Mouse (Mus musculus): Measurements from ENCODE around the gene Cd200r2. TPM values are rescaled to one million over a fixed set of nuclear protein-coding genes. Genes with fewer than 3 reads are reported as not detected.
A peak's percentile ranks its signal among the peaks of the same experiment; 100 is the strongest.

The Cd200r2 gene
- polyA plus RNA-seq, 2 experiments, result not detected

DNA sequence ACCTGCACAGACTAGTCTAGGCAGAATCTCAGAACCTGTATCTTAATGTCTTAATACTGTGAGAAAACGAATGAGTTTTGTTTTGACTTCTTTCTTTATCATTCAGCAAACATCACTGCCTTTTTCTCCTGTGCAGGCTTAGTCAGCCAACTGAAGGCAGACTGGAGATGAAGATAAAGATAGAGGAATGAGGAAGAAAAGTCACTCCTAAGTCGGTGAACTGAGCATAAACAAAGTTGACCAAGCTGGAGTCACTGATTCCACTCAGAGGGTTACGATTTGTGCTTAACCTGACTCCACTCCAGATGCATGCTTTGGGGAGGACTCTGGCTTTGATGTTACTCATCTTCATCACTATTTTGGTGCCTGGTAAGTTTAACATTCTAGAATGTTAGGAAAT is 76.6 kb downstream of the Cd200r2 start, which contains the start of gene Cd200r3:
Cd200r3 (plus strand) TSS at position 211 of the 400 bp plus-strand sequence.
- TF ChIP-seq CTCF (IDR thresholded peaks at IDR 0.05; ENCODE audit: low read depth) (no peak), EP300 (IDR thresholded peaks at IDR 0.05; ENCODE audit: low read depth) (no peak)
- no peak for DNase-seq (ENCODE audit: low read depth in 3 of 3, low spot score in 3 of 3)
- no peak within 1 kb of the TSS for H3K4me2 ChIP-seq (ENCODE audit: low read depth)

DNA sequence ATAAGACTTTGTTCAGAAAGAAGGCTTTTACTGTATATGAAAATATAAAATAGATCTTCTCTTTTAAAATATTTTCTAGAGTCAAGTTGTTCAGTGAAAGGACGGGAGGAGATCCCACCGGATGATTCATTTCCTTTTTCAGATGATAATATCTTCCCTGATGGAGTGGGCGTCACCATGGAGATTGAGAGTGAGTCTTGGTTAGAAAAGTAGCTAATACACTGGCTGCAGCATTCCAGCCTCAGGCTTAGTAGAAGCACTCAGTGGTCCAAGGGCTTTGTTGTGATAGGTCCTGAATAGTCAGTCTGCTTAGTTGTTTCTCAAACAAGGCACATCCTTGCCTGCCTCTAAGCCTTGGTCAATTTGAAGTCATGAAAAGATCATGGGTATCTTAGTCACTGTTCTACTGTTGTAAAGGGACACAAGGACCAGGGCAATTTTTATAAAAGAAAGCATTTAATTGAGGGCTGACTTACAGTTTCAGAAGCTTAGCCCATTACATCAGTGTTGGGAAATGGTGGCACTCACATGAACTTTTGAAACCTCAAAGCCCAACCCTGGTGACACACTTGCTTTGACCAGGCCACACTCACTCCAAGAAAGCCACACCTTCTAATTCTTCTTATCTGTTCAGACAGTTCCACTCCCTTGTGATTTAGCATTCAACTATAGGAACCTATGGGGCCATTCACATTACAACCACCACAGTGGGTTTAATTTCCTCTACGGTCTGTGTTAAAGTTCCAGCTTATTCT is 84.6 kb downstream of the Cd200r2 start:
- no peak for TF ChIP-seq EP300 (IDR thresholded peaks at IDR 0.05; ENCODE audit: low read depth)
- TF ChIP-seq CTCF (IDR thresholded peaks at IDR 0.05; ENCODE audit: low read depth), result no peak
- peaks cover 3 to 4% of the 10 kb centered on the region in 2 experiments; a peak in 3 of 4 replicates for H3K4me1 ChIP-seq (replicated peaks; ENCODE audit: control insufficient read depth in 2 of 2, insufficient read depth in 2 of 2, low read length in 1 of 2)
- no peak overlapping the region for H3K27ac ChIP-seq
- H3K9me3 ChIP-seq (ENCODE audit: control insufficient read depth, low read length), result no peaks in the 10 kb centered on the region
- no peak for ATAC-seq (ENCODE audit: insufficient read depth)
- no peak overlapping the region for H3K4me2 ChIP-seq (ENCODE audit: low read depth)
- 25% methylated on average over 4 of the region's 4 CpGs for WGBS (ENCODE audit: insufficient replicate concordance)
- H3K9ac ChIP-seq (replicated peaks), result no peak overlapping the region
- no peaks in the 10 kb centered on the region for H3K27me3 ChIP-seq (ENCODE audit: control insufficient read depth, insufficient read depth, low read length)
- DNase-seq (ENCODE audit: low read depth in 3 of 3, low spot score in 3 of 3), result no peak
- H3K36me3 ChIP-seq (replicated peaks; ENCODE audit: control insufficient read depth, insufficient read depth, low read depth), result no peaks in the 10 kb centered on the region
- no peak overlapping the region for H3K4me3 ChIP-seq (ENCODE audit: insufficient read depth in 1 of 2, low read depth in 2 of 2, low read length in 2 of 2)

More for the DNA sequence above, 76.6 kb downstream of the Cd200r2 start, which contains the start of gene Cd200r3:
- H3K27ac ChIP-seq, result no peak within 1 kb of the TSS
- no peak within 1 kb of the TSS for H3K4me3 ChIP-seq (ENCODE audit: insufficient read depth in 1 of 2, low read depth in 2 of 2, low read length in 2 of 2)
- H3K27me3 ChIP-seq (ENCODE audit: control insufficient read depth, insufficient read depth, low read length), result no peaks in the 10 kb centered on the region
- H3K36me3 ChIP-seq (replicated peaks; ENCODE audit: control insufficient read depth, insufficient read depth, low read depth), result no peaks in the 10 kb centered on the region
- ATAC-seq (ENCODE audit: insufficient read depth), result no peak
- H3K9me3 ChIP-seq (ENCODE audit: control insufficient read depth, low read length), result no peaks in the 10 kb centered on the region
- WGBS (ENCODE audit: insufficient replicate concordance), result 13% methylated on average over 3 of the region's 3 CpGs
- H3K4me1 ChIP-seq (replicated peaks; ENCODE audit: control insufficient read depth in 2 of 2, insufficient read depth in 2 of 2, low read length in 1 of 2), result no peaks in the 10 kb centered on the region
- no peak within 1 kb of the TSS for H3K9ac ChIP-seq (replicated peaks)

DNA sequence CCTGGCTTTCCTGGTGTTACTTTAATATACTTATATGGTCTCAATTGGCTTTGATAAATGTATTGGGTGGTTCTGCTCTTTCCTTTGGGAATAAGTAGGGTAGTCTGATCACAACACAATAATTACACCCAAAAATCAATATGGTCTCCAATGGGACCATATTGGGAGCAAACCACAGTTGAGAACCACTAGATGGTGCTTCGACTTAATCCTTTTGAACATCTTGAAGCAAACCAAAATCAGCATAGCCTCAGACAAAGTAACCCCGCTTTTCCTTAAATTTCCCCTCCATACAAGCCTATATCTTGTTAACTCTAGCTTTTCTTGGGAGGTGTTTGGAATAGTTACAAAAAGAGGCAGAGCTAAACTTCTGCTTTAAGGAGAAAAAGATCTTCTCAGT is 95.4 kb downstream of the Cd200r2 start:
- ATAC-seq (ENCODE audit: insufficient read depth), result no peak
- DNase-seq (ENCODE audit: low read depth in 3 of 3, low spot score in 3 of 3), result no peak

DNA sequence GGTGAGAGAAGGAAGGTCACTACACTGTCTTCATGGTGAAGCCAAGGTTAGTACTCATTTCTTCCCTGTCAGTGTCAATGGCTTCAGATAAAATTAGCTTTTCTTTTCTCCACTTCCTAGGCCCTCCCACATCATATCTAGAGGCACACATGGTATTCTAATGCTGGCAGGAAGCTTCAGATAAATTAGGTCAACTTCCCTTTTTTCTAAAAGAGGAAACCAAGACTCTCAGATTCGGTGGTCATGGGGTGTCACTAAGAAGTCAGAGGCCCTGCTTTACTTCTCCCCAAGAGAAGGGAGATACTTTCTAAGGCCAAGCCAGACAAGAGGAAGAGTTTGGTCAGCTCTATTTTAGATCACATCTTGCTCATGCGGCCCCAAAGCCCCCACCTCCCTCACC is 95.9 kb downstream of the Cd200r2 start:
- Histone ChIP-seq H3K4me2 (ENCODE audit: low read depth) (no peak overlapping the region), H3K27ac (no peak overlapping the region), H3K9me3 (ENCODE audit: control insufficient read depth, low read length) (no peaks in the 10 kb centered on the region), H3K36me3 (replicated peaks; ENCODE audit: control insufficient read depth, insufficient read depth, low read depth) (no peaks in the 10 kb centered on the region), H3K4me1 (replicated peaks; ENCODE audit: control insufficient read depth in 2 of 2, insufficient read depth in 2 of 2, low read length in 1 of 2) (peaks cover 0 to 18% of the 10 kb centered on the region in 2 experiments; a peak in 2 of 4 replicates), H3K9ac (replicated peaks) (no peak overlapping the region), H3K27me3 (ENCODE audit: control insufficient read depth, insufficient read depth, low read length) (no peaks in the 10 kb centered on the region), H3K4me3 (ENCODE audit: insufficient read depth in 1 of 2, low read depth in 2 of 2, low read length in 2 of 2) (no peak overlapping the region)
- TF ChIP-seq CTCF (IDR thresholded peaks at IDR 0.05; ENCODE audit: low read depth) (no peak), EP300 (IDR thresholded peaks at IDR 0.05; ENCODE audit: low read depth) (peak; percentile 47)
- 12% methylated on average over 2 of the region's 2 CpGs for WGBS (ENCODE audit: insufficient replicate concordance)
- DNase-seq (ENCODE audit: low read depth in 3 of 3, low spot score in 3 of 3) (peak; percentile 14 to 39 (median 17)), ATAC-seq (ENCODE audit: insufficient read depth) (peak; percentile 48; the same call in 1 of the 2 replicates)

More for the DNA sequence above, 95.4 kb downstream of the Cd200r2 start:
- H3K4me3 ChIP-seq (ENCODE audit: insufficient read depth in 1 of 2, low read depth in 2 of 2, low read length in 2 of 2), result no peak overlapping the region
- 33% methylated on average over 2 of the region's 2 CpGs for WGBS (ENCODE audit: insufficient replicate concordance)
- TF ChIP-seq CTCF (IDR thresholded peaks at IDR 0.05; ENCODE audit: low read depth), result no peak
- no peak for TF ChIP-seq EP300 (IDR thresholded peaks at IDR 0.05; ENCODE audit: low read depth)
- H3K36me3 ChIP-seq (replicated peaks; ENCODE audit: control insufficient read depth, insufficient read depth, low read depth), result no peaks in the 10 kb centered on the region
- H3K9ac ChIP-seq (replicated peaks), result no peak overlapping the region
- H3K9me3 ChIP-seq (ENCODE audit: control insufficient read depth, low read length), result no peaks in the 10 kb centered on the region
- peaks cover 0 to 18% of the 10 kb centered on the region in 2 experiments; a peak in 2 of 4 replicates for H3K4me1 ChIP-seq (replicated peaks; ENCODE audit: control insufficient read depth in 2 of 2, insufficient read depth in 2 of 2, low read length in 1 of 2)
- H3K4me2 ChIP-seq (ENCODE audit: low read depth), result no peak overlapping the region
- H3K27ac ChIP-seq, result no peak overlapping the region
- H3K27me3 ChIP-seq (ENCODE audit: control insufficient read depth, insufficient read depth, low read length), result no peaks in the 10 kb centered on the region

DNA sequence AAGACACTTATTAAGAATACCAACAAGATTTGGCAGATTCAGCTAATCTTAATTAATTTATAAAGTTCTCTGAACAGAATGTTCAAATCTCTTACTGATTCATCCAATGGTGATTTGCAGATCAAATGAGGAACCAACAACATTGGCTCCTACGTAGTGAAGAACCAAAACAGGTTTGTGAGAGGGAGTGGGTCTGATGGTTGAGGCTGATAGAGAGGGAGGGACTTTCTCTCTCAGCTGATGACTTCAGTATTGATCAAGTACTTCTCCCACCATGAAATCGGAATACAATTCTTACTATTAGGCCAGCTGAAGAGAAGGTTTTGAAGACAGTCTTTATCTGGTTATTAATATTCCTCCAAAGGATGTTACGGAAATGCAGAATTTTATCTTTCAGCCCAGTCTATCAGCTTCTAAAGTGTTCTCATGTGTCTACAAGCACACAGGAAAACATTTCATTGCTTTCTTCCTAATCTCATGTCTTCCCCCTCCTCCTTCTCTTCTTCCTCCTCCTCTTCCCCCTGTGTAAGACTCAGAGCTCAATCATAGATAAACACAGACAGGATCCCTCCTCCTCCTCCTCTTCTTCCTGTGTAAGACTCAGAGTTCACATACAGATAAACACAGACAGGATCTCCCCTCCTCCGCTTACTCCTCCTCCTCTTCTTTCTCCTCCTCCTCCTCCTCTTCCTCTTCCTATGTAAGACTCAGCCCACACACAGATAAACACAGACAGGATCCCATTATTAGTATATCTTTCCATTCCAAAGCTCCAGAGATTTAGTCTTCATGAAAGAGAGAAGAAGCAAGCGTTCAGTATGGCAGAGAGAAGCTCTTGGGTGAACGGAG is 97.9 kb downstream of the Cd200r2 start:
- TF ChIP-seq EP300 (IDR thresholded peaks at IDR 0.05; ENCODE audit: low read depth) (no peak), CTCF (IDR thresholded peaks at IDR 0.05; ENCODE audit: low read depth) (no peak)
- Histone ChIP-seq H3K4me1 (replicated peaks; ENCODE audit: control insufficient read depth in 2 of 2, insufficient read depth in 2 of 2, low read length in 1 of 2) (peaks cover 0 to 18% of the 10 kb centered on the region in 2 experiments; a peak in 2 of 4 replicates), H3K4me3 (ENCODE audit: insufficient read depth in 1 of 2, low read depth in 2 of 2, low read length in 2 of 2) (no peak overlapping the region), H3K36me3 (replicated peaks; ENCODE audit: control insufficient read depth, insufficient read depth, low read depth) (no peaks in the 10 kb centered on the region), H3K27me3 (ENCODE audit: control insufficient read depth, insufficient read depth, low read length) (no peaks in the 10 kb centered on the region), H3K27ac (no peak overlapping the region), H3K9me3 (ENCODE audit: control insufficient read depth, low read length) (no peaks in the 10 kb centered on the region), H3K9ac (replicated peaks) (no peak overlapping the region), H3K4me2 (ENCODE audit: low read depth) (no peak overlapping the region)
- no peak for DNase-seq (ENCODE audit: low read depth in 3 of 3, low spot score in 3 of 3)
- 30% methylated on average over 6 of the region's 6 CpGs for WGBS (ENCODE audit: insufficient replicate concordance)
- no peak for ATAC-seq (ENCODE audit: insufficient read depth)
